Mouse (Mus musculus): ENCODE measurements around the gene Adcy4. TPM values are rescaled to one million over a fixed set of nuclear protein-coding genes. Genes with fewer than 3 reads are reported as not detected.

The Adcy4 gene
- 2.4 and 3.2 TPM in 2 replicates for polyA plus RNA-seq (2014; fragmentation: Nextera tagmentation; extraction: Ambion mirVana)

DNA sequence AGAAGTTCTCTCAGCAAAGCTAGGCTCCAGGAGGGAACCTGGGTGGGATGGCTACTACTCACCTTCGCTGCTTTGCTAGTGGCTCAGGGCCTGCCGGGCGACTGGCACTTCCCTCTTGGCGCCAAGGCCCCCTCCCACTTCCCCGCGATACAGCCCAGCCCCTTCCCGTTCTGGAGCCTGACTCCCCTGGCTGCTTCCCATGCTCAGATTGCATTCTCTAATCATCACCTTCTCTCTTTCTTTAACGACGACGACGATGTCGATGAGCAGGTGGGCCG, at the start of gene Adcy4:
Gene Adcy4 (minus strand): TSS at position 138 of the 278 bp plus-strand sequence.
- Histone ChIP-seq H3K36me3 (ENCODE audit: control insufficient read depth, insufficient read depth, low read length) (no peaks in the 10 kb centered on the region), H3K4me2 (ENCODE audit: low read length) (peak within 1 kb of the TSS; percentile 42), H3K4me3 (replicated peaks; ENCODE audit: low read depth, low read length) (peak within 1 kb of the TSS; percentile 25), H3K27me3 (ENCODE audit: control insufficient read depth, insufficient read depth, low read length) (peaks cover 67% of the 10 kb centered on the region), H3K27ac (replicated peaks; ENCODE audit: low read depth, low read length) (no peak within 1 kb of the TSS), H3K9me3 (ENCODE audit: control insufficient read depth, low read length) (no peaks in the 10 kb centered on the region), H3K4me1 (ENCODE audit: control insufficient read depth, insufficient read depth, low read length) (peaks cover 4% of the 10 kb centered on the region; the same call in 1 of the 2 replicates), H3K9ac (replicated peaks; ENCODE audit: low read length) (no peak within 1 kb of the TSS)
- ATAC-seq (ENCODE audit: low FRiP score, low TSS enrichment) = no peak
- DNase-seq = peak; percentile 12
- WGBS = 3% methylated on average over 13 of the region's 13 CpGs

- no peaks in the 10 kb centered on the region for H3K9me3 ChIP-seq (ENCODE audit: control insufficient read depth, low read length)
- H3K27me3 ChIP-seq (ENCODE audit: control insufficient read depth, insufficient read depth, low read length) = no peaks in the 10 kb centered on the region
- no peak overlapping the region for H3K4me2 ChIP-seq (ENCODE audit: low read length)
- H3K27ac ChIP-seq (replicated peaks; ENCODE audit: low read depth, low read length) = no peak overlapping the region
- 82% methylated on average over 4 of the region's 4 CpGs for WGBS
- ATAC-seq (ENCODE audit: low FRiP score, low TSS enrichment) (no peak), DNase-seq (no peak)
- H3K4me1 ChIP-seq (ENCODE audit: control insufficient read depth, insufficient read depth, low read length) = no peaks in the 10 kb centered on the region
- no peak overlapping the region for H3K4me3 ChIP-seq (replicated peaks; ENCODE audit: low read depth, low read length)
- no peak overlapping the region for H3K9ac ChIP-seq (replicated peaks; ENCODE audit: low read length)
- H3K36me3 ChIP-seq (ENCODE audit: control insufficient read depth, insufficient read depth, low read length) = no peaks in the 10 kb centered on the region
Measured at GRCm38 (mm10) chr14:55833126-55833525, 49.2 kb upstream of the Adcy4 start.

- ATAC-seq (ENCODE audit: low FRiP score, low TSS enrichment) (no peak), DNase-seq (no peak)
- WGBS = 82% methylated on average over 4 of the region's 4 CpGs
- H3K4me1 ChIP-seq (ENCODE audit: control insufficient read depth, insufficient read depth, low read length) = peaks cover 16% of the 10 kb centered on the region; the same call in 1 of the 2 replicates
- no peaks in the 10 kb centered on the region for H3K9me3 ChIP-seq (ENCODE audit: control insufficient read depth, low read length)
- H3K4me2 ChIP-seq (ENCODE audit: low read length) = no peak overlapping the region
- no peaks in the 10 kb centered on the region for H3K36me3 ChIP-seq (ENCODE audit: control insufficient read depth, insufficient read depth, low read length)
- H3K27ac ChIP-seq (replicated peaks; ENCODE audit: low read depth, low read length) = no peak overlapping the region
- H3K9ac ChIP-seq (replicated peaks; ENCODE audit: low read length) = no peak overlapping the region
- H3K27me3 ChIP-seq (ENCODE audit: control insufficient read depth, insufficient read depth, low read length) = peaks cover 11% of the 10 kb centered on the region; the same call in 1 of the 2 replicates
- H3K4me3 ChIP-seq (replicated peaks; ENCODE audit: low read depth, low read length) = no peak overlapping the region
Measured at GRCm38 (mm10) chr14:55830331-55830730, 46.4 kb upstream of the Adcy4 start.

DNA sequence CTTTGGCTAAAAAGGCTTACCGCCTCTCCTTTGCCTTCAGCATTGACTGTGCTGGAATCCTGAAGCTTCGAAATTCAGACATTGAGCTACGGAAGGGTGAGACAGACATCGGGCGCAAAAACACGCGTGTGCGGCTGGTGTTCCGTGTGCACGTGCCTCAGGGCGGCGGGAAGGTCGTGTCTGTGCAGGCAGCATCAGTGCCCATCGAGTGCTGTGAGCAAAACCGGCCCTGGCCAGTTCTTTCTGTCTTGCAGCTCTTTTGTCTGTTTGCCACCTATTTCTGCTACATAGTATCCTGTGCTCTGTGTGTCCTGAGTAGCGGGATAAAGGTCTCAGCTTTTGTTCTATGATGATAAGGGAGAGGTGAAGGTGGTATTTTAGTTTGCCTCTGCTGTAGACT, 46.0 kb upstream of the Adcy4 start:
- Histone ChIP-seq H3K4me2 (ENCODE audit: low read length) (no peak overlapping the region), H3K36me3 (ENCODE audit: control insufficient read depth, insufficient read depth, low read length) (no peaks in the 10 kb centered on the region), H3K9ac (replicated peaks; ENCODE audit: low read length) (no peak overlapping the region), H3K4me3 (replicated peaks; ENCODE audit: low read depth, low read length) (no peak overlapping the region), H3K27me3 (ENCODE audit: control insufficient read depth, insufficient read depth, low read length) (peaks cover 13% of the 10 kb centered on the region), H3K4me1 (ENCODE audit: control insufficient read depth, insufficient read depth, low read length) (peaks cover 21% of the 10 kb centered on the region), H3K9me3 (ENCODE audit: control insufficient read depth, low read length) (no peaks in the 10 kb centered on the region), H3K27ac (replicated peaks; ENCODE audit: low read depth, low read length) (no peak overlapping the region)
- WGBS = 90% methylated on average over 16 of the region's 16 CpGs
- DNase-seq (no peak), ATAC-seq (ENCODE audit: low FRiP score, low TSS enrichment) (no peak)

GRCm38 (mm10) chr14:55828716-55829263, 44.9 kb upstream of the Adcy4 start:
- no peak overlapping the region for H3K27ac ChIP-seq (replicated peaks; ENCODE audit: low read depth, low read length)
- peaks cover 16% of the 10 kb centered on the region for H3K27me3 ChIP-seq (ENCODE audit: control insufficient read depth, insufficient read depth, low read length)
- H3K9ac ChIP-seq (replicated peaks; ENCODE audit: low read length) = no peak overlapping the region
- H3K4me2 ChIP-seq (ENCODE audit: low read length) = no peak overlapping the region
- ATAC-seq (ENCODE audit: low FRiP score, low TSS enrichment) (no peak), DNase-seq (no peak)
- H3K4me3 ChIP-seq (replicated peaks; ENCODE audit: low read depth, low read length) = no peak overlapping the region
- no peaks in the 10 kb centered on the region for H3K36me3 ChIP-seq (ENCODE audit: control insufficient read depth, insufficient read depth, low read length)
- 49% methylated on average over 3 of the region's 3 CpGs for WGBS
- peaks cover 23% of the 10 kb centered on the region for H3K4me1 ChIP-seq (ENCODE audit: control insufficient read depth, insufficient read depth, low read length)
- H3K9me3 ChIP-seq (ENCODE audit: control insufficient read depth, low read length) = no peaks in the 10 kb centered on the region

GRCm38 (mm10) chr14:55826551-55827340, 42.9 kb upstream of the Adcy4 start:
- peak overlapping the region; percentile 40 for H3K4me3 ChIP-seq (replicated peaks; ENCODE audit: low read depth, low read length)
- H3K9ac ChIP-seq (replicated peaks; ENCODE audit: low read length) = peak overlapping the region; percentile 31
- H3K4me2 ChIP-seq (ENCODE audit: low read length) = peak overlapping the region; percentile 74
- WGBS = 9% methylated on average over 41 of the region's 41 CpGs
- peaks cover 16% of the 10 kb centered on the region for H3K27me3 ChIP-seq (ENCODE audit: control insufficient read depth, insufficient read depth, low read length)
- H3K4me1 ChIP-seq (ENCODE audit: control insufficient read depth, insufficient read depth, low read length) = peaks cover 26% of the 10 kb centered on the region
- ATAC-seq (ENCODE audit: low FRiP score, low TSS enrichment) = no peak
- peak; percentile 55 for DNase-seq
- no peaks in the 10 kb centered on the region for H3K9me3 ChIP-seq (ENCODE audit: control insufficient read depth, low read length)
- H3K27ac ChIP-seq (replicated peaks; ENCODE audit: low read depth, low read length) = no peak overlapping the region
- H3K36me3 ChIP-seq (ENCODE audit: control insufficient read depth, insufficient read depth, low read length) = no peaks in the 10 kb centered on the region

- no peak for DNase-seq
- WGBS = 4% methylated on average over 15 of the region's 15 CpGs
- peaks cover 26% of the 10 kb centered on the region for H3K4me1 ChIP-seq (ENCODE audit: control insufficient read depth, insufficient read depth, low read length)
- peak overlapping the region; percentile 31; the same call in 1 of the 2 replicates for H3K9ac ChIP-seq (replicated peaks; ENCODE audit: low read length)
- peak overlapping the region; percentile 40 for H3K4me3 ChIP-seq (replicated peaks; ENCODE audit: low read depth, low read length)
- ATAC-seq (ENCODE audit: low FRiP score, low TSS enrichment) = no peak
- no peaks in the 10 kb centered on the region for H3K9me3 ChIP-seq (ENCODE audit: control insufficient read depth, low read length)
- H3K27ac ChIP-seq (replicated peaks; ENCODE audit: low read depth, low read length) = no peak overlapping the region
- peaks cover 16% of the 10 kb centered on the region for H3K27me3 ChIP-seq (ENCODE audit: control insufficient read depth, insufficient read depth, low read length)
- H3K36me3 ChIP-seq (ENCODE audit: control insufficient read depth, insufficient read depth, low read length) = no peaks in the 10 kb centered on the region
- H3K4me2 ChIP-seq (ENCODE audit: low read length) = peak overlapping the region; percentile 74
Measured at GRCm38 (mm10) chr14:55826142-55826541, 42.2 kb upstream of the Adcy4 start.

DNA sequence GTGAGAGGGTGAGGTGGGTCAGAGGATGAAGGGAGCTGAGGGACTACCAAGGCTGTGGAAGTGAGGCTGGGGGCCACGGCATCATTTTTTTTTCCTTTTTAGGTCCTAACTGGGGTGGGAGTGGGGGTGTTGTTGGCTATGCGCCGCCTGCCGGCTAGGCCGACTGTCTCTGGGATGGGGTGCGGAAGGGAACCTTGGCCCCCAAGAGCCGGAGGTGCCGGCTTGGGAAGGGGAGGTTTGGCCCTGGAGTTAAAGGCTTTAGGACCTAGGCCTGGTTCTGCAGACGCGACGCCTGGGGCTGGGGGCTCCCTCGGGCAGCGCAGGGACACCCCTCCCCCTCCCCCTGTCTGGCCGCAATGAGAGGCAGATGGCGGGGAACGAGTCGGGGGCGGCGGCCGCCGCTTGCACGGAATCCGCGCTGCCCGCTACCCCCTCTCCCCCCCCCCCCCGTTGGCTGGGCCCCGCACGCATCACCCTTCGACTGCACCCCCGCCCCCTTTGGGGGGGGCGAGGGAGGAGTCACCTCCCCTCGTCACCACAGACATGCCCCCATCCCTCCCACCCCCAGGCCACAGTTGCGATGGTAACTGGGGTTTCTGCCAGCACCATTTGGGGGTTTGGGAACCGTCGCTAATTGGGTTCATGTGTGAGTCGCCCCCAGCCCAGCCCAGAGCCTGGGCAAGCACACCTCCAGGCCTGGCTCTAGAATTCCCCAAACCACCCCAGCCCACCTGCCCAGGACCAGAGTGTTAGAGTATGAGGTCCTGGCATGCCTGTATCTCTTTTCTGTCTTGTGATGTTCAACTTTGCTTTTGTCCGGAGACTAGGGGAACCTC, 41.5 kb upstream of the Adcy4 start:
- Histone ChIP-seq H3K27ac (replicated peaks; ENCODE audit: low read depth, low read length) (peak overlapping the region; percentile 45; the same call in 1 of the 2 replicates), H3K4me3 (replicated peaks; ENCODE audit: low read depth, low read length) (peak overlapping the region; percentile 40), H3K9me3 (ENCODE audit: control insufficient read depth, low read length) (no peaks in the 10 kb centered on the region), H3K27me3 (ENCODE audit: control insufficient read depth, insufficient read depth, low read length) (peaks cover 16% of the 10 kb centered on the region), H3K9ac (replicated peaks; ENCODE audit: low read length) (peak overlapping the region; percentile 41), H3K36me3 (ENCODE audit: control insufficient read depth, insufficient read depth, low read length) (no peaks in the 10 kb centered on the region), H3K4me2 (ENCODE audit: low read length) (peak overlapping the region; percentile 74), H3K4me1 (ENCODE audit: control insufficient read depth, insufficient read depth, low read length) (peaks cover 26% of the 10 kb centered on the region)
- WGBS = 1% methylated on average over 31 of the region's 37 CpGs
- ATAC-seq (ENCODE audit: low FRiP score, low TSS enrichment) = no peak; the same call in 1 of the 2 replicates
- peak; percentile 73 for DNase-seq

All from midbrain, embryonic 14.5 days (tissue).